Mouse (Mus musculus) megakaryocyte progenitor cell, adult 5-6 weeks (primary cell): ENCODE data around the gene Fars2. TPM values are rescaled to one million over a fixed set of nuclear protein-coding genes. Genes with fewer than 3 reads are reported as not detected.
"Not testable (repeated sequence)": the region's sequence is repeated elsewhere in the genome, so short reads cannot be mapped to it uniquely, and the experiment has no call there.

Experiments
- ATAC-seq: replicated peaks from 2 replicates; pipeline ENCODE4 v1.8.0; 2016; ENCODE audit warnings: mild to moderate bottlenecking, moderate TSS enrichment, inconsistent platforms; ENCODE audit not compliant: poor library complexity
- total RNA-seq, 2 experiments: library from RNA; stranded (forward) in 1 of 2; stranded (reverse) in 1 of 2; fragments of 157-497, 149-512 nt in 1 of 2; fragments of 200-1000 nt in 1 of 2; gene quantifications; 2 replicates each; pipeline versions ENCODE4 v1.2.3 to v1.2.4; 2015 to 2017

Fars2 gene
- total RNA-seq, 2 experiments from 2014 or later: 23.9 to 48.5 TPM

DNA sequence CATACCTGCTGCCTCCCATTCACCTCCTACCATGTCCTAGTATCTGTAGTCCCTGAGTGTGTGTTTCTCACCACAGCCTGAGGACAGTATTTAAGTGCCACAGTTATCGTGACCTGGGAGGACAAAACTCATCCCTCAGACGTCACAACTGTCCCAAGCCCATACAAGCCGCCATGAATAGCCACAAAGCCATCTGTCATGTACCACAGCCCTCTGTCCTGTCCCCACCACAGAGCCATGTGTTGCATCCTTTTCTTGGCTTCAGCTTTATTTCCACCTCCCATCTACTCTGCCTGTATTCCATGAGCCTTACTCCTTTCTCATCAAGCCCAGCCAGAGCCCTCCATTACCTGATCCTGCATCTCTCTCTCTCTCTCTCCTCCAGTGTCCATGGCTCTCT is 244.2 kb downstream of the Fars2 start:
- no peak for ATAC-seq

- ATAC-seq: peak; percentile 55
These were observed 248.5 kb downstream of the Fars2 start for GRCm38 (mm10) chr13:36365719-36366118.

DNA sequence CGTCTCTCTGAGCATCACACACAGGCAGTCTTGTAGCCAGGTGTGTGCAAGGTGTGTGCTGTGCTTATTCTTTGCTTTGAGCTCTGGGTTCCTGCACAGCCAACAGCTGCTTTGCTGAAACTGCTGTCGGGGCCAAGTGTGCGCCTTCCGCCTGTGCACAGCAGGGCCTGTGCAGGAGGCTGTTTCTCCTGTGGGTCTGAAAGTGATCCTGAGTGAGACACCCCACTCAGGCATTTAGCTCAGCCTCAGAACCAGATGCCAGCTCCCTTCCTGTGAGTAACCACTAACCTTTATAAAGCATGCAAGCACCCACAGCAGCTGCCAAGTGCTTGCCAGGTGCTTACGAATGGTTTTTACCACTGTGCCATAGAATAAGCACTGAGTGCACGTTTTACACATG is 249.1 kb downstream of the Fars2 start:
- ATAC-seq: no peak

DNA sequence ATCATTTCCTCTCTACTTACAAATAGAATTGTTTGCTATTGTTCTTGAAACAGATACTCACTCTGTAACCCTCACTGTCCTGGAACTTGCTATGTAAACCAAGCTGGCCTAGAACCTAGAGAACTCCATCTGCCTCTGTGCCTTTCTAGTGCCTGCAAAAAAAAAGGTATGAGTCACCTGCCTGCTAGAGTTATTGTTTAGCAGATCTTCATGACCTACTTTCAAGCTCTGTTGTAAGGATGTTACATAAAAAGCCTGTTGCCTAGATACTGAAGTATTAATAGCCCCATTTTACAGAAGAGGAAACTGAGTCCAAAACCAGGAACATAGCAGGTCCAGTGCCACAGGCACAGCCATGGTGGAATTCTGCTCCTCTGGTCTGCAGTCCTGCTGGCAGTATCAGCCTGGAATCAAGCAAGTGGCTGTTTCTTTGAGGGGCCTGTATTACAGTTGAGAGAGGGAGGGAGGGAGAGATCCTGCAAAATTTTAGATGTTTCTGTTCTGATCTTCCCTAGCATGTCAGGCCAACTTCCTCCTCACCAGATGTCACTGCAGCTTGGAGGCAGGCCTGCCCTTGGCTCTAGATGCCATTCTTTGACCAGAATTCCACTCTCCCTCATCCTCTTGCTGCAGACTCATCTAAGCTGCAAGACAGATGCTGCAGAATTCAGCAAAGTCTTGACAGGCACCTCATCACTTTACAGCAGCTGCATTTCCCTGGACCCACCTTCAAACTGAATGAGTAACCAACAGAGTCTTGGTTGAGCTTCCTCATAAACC is 250.7 kb downstream of the Fars2 start:
- peak; percentile 26; the same call in 1 of the 2 replicates for ATAC-seq

DNA sequence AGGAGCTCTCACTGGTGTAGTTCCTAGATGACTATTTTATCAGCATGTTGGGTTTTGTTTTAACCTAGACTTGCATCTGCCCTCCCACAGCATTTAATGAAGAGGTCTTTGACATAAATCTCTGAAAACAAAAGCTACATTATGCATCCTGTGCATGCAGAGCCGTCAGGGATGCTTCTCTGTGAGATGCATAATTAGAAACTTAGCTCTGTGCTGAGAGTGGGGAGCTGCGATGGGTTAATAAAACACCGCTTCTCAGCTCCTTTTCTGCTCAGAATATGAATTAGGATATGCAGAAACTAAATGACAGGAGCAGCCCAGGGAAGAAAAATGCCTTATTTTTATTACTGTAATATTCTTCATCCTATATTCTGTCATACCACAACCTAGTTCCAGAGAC is 251.6 kb downstream of the Fars2 start:
- ATAC-seq: no peak

DNA sequence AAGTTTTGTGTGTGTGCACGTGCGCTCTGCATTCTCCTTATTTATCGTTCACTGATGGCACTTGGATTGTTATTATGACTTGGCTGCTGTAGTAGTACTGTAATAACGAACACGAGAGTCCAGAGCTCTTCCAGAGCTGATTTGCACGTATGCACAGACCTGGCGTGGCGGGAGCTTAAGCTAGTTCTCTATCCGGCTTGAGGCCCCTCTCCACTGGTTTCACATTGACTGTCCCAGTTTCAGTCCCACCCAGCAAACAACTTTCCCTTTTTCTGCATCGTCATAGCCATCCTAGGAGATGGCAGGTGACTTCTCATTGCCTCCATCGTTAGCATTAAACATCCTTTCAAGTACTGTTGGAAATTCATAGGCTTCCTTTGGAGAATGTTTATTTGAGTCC is 252.2 kb downstream of the Fars2 start:
- no peak for ATAC-seq

DNA sequence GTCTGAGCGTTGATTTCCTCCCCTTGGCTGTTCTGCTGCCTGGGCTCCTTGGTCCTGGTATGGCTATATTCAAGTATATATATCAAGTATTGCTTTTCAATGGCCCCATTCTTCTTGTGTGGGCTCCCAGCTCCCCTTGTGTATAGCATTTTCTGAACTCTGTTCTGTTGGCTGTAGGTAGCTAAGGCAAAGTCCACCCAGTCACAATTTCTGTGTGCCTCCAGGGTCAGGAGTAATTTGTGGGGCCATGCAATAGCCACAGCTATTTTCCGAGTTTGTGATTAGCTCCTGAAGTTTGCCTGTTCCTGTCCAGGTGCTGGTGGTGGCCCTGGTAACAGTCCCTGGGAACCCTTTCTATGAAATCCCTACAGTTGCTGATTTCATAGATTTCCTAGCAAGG is 266.0 kb downstream of the Fars2 start:
- no peak for ATAC-seq

- ATAC-seq: no peak
These were observed 268.9 kb downstream of the Fars2 start for GRCm38 (mm10) chr13:36386074-36386473.

- ATAC-seq: no peak
These were observed 274.7 kb downstream of the Fars2 start for GRCm38 (mm10) chr13:36391936-36392335.

GRCm38 (mm10) chr13:36392666-36393065 is 275.5 kb downstream of the Fars2 start:
- no peak for ATAC-seq

GRCm38 (mm10) chr13:36401011-36401410 is 283.8 kb downstream of the Fars2 start:
- ATAC-seq: no peak

DNA sequence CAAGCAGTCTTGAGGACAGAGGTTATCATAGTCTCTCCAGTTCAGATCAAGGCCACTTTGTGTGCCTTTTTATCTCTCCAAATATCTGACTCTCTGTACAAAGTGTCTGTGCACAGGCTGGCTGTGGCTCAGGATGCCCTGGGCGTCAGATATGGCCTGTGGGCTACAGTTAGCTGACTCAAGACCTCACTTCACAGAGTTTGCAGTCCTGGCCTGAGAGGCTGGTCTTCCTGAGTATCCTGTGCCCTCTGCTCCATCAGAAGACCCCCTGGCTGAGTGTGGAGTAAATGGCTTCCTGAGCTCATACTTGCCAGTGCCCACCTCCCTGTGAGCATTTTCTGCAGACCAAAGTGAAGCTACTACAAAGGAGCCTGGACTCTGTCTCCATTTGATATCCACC is 296.1 kb downstream of the Fars2 start:
- ATAC-seq: no peak

DNA sequence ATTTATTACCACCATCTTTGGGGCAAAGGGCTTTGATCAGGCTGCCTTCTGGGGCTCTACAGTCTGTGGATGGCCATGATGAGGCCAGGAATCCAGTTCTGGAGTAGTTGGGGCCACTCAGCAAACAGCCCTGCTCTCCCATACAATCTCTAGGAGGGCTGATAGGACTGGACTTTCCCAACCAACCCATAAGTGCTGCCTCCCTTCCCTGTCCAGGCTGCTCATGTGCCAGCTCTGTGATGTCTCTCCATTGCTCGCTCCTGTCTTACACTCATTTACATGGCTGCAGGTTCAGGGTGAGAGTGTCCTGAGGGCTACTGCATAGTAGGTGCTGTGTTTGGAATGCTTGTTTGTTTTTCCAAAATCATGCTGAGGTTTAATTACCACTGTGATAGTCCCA is 298.0 kb downstream of the Fars2 start:
- ATAC-seq: no peak

DNA sequence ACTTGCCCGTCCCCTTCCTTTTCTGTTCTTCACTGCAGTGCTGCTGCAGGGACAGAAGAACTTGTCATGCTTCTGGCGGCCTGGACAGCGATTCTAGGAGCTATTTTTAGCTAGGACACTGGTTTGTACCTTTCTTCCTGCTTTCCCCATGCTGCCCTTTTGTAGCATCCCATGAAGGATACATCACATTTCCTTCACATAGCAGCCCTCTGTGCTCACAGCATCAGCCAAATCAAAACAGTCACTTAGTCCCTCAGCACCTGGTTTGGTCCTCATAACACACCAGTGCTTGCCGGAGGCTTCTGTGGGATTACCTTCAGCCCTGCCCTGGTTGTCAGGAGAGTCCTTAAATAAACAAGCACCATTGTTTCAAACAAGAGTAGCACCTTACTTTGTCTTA is 299.3 kb downstream of the Fars2 start:
- ATAC-seq: no peak

DNA sequence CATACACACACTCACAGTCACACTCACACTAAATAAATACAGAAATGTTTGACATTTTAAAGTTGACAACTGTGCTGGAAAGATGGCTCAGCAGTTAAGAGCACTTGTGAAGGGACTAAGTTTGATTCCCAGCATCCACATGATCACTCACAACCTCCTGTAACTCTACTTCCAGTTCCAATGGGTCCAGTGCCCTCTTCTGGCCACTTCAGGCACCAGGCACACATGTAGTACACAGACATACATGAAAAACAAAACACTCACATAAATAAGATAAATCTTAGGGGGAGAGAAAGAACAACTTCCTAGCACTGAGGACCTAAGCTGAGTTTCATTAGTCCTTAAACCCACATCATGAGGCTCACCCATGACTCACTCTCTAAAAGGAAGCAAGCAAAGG is 302.1 kb downstream of the Fars2 start:
- ATAC-seq: no peak

GRCm38 (mm10) chr13:36422446-36422845 is 305.2 kb downstream of the Fars2 start:
- 0 out of 2 replicates have a peak, but pooled peaks have one; percentile 14 for ATAC-seq

GRCm38 (mm10) chr13:36425824-36426705 is 308.9 kb downstream of the Fars2 start:
- not testable (repeated sequence) for ATAC-seq

DNA sequence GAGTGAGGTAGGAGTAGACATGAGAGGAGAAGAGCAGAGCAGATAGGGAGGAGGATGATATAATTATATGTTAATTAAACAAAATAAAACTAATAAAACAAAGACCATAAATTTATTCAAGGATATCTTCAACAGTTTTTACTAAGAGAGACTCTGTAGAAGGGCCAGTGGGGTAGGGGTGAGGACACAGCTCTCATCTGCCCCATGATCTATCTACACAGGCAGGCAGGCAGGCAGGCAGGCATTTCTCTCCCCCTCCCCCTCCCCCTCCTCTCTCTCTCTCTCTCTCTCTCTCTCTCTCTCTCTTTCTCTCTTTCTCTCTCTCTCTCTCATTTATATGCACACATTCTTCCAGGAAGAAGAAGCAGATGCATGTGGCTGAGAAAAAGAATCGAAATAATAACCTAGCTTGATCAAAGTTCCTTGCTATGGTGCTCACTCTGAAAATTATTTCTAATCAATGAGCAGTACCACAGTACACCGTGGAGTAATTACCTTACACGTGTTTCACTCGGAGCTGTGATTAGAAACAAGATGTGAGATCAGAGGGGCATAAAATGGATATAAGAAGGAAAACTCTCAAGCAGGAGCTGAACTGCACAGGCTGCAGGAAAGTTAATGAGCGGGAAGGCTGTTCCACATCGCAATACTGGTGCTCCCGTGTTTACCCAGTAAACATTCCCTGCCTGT is 312.4 kb downstream of the Fars2 start:
- ATAC-seq: no peak

GRCm38 (mm10) chr13:36430420-36431114 is 313.4 kb downstream of the Fars2 start:
- no peak for ATAC-seq

- ATAC-seq: no peak
These were observed 314.8 kb downstream of the Fars2 start for GRCm38 (mm10) chr13:36431974-36432518.
